In genomic region chr11:102296491-102297472, GRCm38 (mm10) we compare ENCODE assay signal across 8 mouse cellular contexts. TPM values are rescaled to one million over a fixed set of nuclear protein-coding genes. Genes with fewer than 3 reads are reported as not detected.
DNase-seq lines count a peak whose midpoint lies in the region; ATAC-seq and TF ChIP-seq lines count a peak whose summit lies in the region.

Atxn7l3 (minus strand) TSS chr11:102296631.

- H3K4me1 ChIP-seq in cortical plate, adult 2 months (ENCODE audit: control insufficient read depth, insufficient read depth, low read length), result no peaks in the 10 kb centered on the region

- no peak for TF ChIP-seq CTCF in cortical plate, adult 2 months (IDR thresholded peaks at IDR 0.05; ENCODE audit: extremely low read depth, insufficient read depth, low read length)

- ATAC-seq in activated CD4-positive, CD25-positive, alpha-beta regulatory T cell, adult 4 months, result peak; percentile 69
- ATAC-seq in megakaryocyte progenitor cell, adult 5-6 weeks (replicated peaks; ENCODE audit: poor library complexity), result peak; percentile 83

- peak within 1 kb of the TSS; percentile 46 for H3K4me3 ChIP-seq in cortical plate, adult 2 months (ENCODE audit: insufficient read depth, low read length)

- peak within 1 kb of the TSS; percentile 18 for H3K27ac ChIP-seq in cortical plate, adult 2 months (ENCODE audit: insufficient read depth, low read length)

- TF ChIP-seq POLR2A in cortical plate, adult 2 months (IDR thresholded peaks at IDR 0.05; ENCODE audit: extremely low read depth, insufficient read depth, low read length), result peak; percentile 78

- DNase-seq in gastrocnemius, postnatal 10 days, result peak; percentile 95
- DNase-seq in induced T-regulatory cell, adult 2 months (ENCODE audit: low read depth), result peak; percentile 99
- DNase-seq in left cerebral cortex, adult 9 months (ENCODE audit: low spot score in 2 of 2), result peak; percentile 97 to 98
- DNase-seq in right cerebral cortex, postnatal 14 days, result peak; percentile 98
- DNase-seq in urinary bladder, postnatal 36 days (ENCODE audit: low spot score in 2 of 2), result peak; percentile 94 to 99

RNA-seq across cellular contexts. Expression of gene Atxn7l3, which starts in this region (rescaled TPM):
- polyA plus RNA-seq in activated CD4-positive, CD25-positive, alpha-beta regulatory T cell, adult 4 months (2017; shearing (Covaris generic)), result 1 to 10 TPM; 7.5 to 8.3 TPM
- polyA plus RNA-seq in cortical plate, adult 2 months (2012; rRNA removed), result 171 and 180 TPM in 2 replicates
- total RNA-seq in gastrocnemius, postnatal 10 days (2021), result 10 to 100 TPM; 20.8 to 25.5 TPM
- total RNA-seq in megakaryocyte progenitor cell, adult 5-6 weeks (2015), result 19.0 and 19.1 TPM in 2 replicates
- total RNA-seq in megakaryocyte progenitor cell, adult 5-6 weeks (2017), result 19.5 and 25.6 TPM in 2 replicates

Comparison
In these comparisons a context has a peak if more than half of its experiments do, and no peak if none do; other contexts are left out.
1. Peak in every context shown above with its lines: DNase-seq, ATAC-seq, H3K4me3 ChIP-seq and H3K27ac ChIP-seq.
2. RNA of gene Atxn7l3 (polyA plus RNA-seq): 171 to 180 TPM in cortical plate, adult 2 months; 7.5 to 8.3 TPM in activated CD4-positive, CD25-positive, alpha-beta regulatory T cell, adult 4 months; every median in the first group is over 10 times any median in the second.